Mouse (Mus musculus): ENCODE results near the gene Irak3. TPM values are rescaled to one million over a fixed set of nuclear protein-coding genes. Genes with fewer than 3 reads are reported as not detected.
"Not testable (repeated sequence)": the region's sequence is repeated elsewhere in the genome, so short reads cannot be mapped to it uniquely, and the experiment has no call there.

Irak3 gene
- total RNA-seq (2021): 1 to 10 TPM; 4.6 to 6.2 TPM
- long read RNA-seq, experiment 1, partial matches to known transcripts: 1 of 3 reads
- long read RNA-seq, experiment 1, other reads (novel, unspliced or antisense): 0 of 3 reads
- long read RNA-seq, experiment 2, transcript Irak3-201 (12 exons, 3,097 nt): major isoform, 5 of 5 reads
- long read RNA-seq, experiment 2, partial matches to known transcripts: 0 of 5 reads
- long read RNA-seq, experiment 2, other reads (novel, unspliced or antisense): 0 of 5 reads

DNA sequence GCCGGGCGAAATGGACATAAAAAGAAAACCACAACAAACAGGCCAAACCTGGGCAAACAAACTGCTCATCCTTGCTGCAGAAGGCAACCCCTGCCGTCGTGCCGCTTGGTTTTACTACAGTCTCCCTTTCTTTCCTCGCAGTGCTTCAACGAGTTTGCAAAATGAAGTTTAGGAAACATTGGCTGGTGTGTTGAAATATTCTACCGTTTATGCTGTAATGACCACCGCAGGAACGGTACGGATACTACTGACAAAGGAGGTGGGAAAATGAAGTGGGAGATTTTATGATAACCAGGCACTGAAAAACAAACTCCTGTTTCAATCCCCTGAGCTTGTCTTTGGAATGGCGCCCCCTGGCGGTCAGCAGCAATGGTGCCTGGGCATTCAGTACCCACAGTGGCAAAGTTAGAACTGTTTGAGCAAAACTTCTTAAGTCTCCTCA, at the start of gene Irak3:
TSS of gene Irak3 (minus strand) at position 170 of the 442 bp plus-strand sequence.
- DNase-seq (ENCODE audit: low spot score in 2 of 2): peak; percentile 84 to 89

DNA sequence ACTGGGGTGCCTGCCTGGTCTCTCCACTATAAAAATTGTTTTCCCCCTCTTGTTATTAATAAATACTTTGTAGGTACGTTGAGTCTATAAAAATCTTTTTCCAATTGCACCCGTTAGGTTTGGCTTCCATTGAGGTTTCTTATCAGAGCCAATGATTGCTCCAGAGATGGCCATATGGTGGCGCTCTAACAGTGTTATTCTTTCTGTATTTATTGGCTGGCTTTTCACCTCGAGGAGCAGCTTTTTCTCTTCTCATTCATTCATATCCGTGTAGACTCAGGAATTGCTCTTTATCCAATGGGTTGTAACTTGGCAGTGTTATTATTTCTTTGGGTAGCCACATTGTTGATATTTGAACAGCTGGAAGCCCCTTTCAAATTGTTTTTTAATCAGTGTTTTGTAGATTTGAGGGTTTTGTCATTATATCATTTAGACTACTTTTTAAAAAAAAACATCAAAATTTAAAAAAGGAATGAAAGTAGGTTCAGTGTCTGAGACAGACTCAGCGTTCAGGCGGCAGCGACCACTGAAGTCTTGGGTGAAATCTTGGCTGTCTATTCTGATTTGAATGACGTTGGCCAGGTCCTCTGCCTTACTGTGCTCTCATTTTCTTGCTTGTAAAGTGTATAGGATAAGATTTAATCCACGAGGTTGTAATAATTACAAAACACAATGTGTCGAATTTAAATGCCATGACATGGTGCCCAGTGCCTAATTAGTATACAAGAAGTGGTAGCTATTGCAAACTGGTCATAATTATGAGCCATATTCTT, 49.2 kb upstream of the Irak3 start:
- DNase-seq (ENCODE audit: low spot score in 2 of 2): no peak

DNA sequence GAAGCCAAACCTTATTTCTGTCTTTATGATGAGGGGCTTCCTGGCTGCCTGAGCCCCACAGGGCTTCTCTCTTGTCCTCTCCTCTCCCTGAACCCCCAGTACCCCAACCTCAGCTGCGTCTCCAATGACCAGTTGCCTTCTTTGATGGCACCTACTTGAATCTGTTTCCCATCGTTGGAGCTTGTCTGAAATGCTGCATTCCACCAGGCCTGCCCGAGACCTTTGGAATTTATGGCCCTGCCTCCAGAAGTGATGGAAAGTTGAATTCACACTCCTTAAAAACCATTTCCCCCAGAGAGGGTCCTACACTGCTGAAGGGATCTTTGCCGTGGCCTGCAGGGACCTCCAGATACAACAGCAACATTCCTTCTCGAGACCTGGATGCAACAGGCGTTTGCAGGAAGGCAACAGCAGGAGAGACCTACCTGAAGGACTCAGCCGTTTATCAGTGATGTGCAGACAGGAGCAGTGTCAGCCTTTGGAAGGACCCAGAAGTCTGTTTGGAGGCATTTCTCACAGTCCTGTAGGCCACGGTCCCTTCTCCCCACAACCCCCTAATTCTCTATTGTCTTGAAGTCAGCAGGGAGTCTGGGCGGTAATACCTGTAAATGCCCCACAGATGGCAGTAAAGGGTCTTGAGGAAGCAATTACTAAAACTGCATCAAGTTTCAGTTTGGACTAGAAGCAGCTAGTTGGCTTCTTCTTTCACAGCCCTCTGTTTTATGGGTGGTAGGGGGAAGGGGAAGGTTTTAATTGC, 45.2 kb upstream of the Irak3 start:
- no peak for DNase-seq (ENCODE audit: low spot score in 2 of 2)

DNA sequence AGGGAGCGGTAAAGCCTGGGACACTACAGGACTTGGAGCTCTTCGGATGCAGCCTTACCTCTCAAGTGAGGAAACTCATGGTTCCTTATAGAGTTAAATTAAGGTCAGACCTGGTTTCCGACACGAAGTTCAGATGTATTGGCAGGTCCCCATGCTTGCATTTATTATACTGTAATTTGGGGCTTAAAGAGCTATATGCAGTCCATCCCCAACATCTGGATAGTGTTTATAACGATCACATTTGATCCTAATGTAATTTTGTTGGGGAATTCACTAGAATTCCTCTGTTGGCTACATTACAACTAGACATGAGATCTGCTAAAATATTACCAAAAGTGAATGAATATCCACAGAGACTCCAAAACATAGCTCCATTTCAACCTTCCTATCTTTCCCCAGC, 43.8 kb upstream of the Irak3 start:
- DNase-seq (ENCODE audit: low spot score in 2 of 2): no peak

DNA sequence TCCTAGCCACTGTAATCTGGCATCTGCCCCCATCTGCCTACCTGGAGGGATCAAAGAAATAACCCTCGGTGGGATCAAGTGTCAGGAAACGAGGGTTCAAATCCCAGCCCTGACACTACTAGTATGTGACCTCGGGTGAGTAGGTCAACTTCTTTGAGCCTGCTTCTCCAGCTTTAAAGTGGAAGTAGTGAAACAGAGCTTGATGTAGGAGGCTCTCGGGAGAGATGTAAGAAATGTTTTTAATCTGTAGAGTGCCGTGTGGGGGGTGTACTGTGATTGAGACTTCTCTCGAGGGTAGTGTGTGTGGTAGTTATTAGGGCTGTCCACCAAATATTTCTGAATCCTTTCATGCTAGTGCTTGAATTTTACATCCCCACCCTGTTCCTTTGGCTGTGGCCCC, 40.5 kb upstream of the Irak3 start:
- DNase-seq (ENCODE audit: low spot score in 2 of 2): no peak

DNA sequence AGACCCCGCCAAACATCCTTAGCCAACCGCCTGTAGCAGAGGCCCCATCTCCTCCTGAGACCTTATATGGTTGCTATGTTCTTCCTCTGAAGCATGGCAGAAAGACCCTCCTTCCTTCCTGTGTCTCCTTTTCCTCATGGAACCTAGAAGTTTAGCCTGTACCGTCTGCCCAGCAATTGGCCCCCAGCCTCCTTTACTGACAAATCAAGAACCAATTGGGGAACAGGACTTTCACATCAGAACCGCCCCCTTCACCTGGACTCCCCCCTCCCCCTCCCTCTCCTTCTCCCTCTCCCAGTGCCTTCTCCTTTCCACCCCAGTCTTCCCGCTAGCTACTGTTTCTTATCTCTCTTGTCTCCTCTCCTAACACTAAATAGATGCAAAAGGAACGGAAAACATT, 37.5 kb upstream of the Irak3 start:
- no peak for DNase-seq (ENCODE audit: low spot score in 2 of 2)

DNA sequence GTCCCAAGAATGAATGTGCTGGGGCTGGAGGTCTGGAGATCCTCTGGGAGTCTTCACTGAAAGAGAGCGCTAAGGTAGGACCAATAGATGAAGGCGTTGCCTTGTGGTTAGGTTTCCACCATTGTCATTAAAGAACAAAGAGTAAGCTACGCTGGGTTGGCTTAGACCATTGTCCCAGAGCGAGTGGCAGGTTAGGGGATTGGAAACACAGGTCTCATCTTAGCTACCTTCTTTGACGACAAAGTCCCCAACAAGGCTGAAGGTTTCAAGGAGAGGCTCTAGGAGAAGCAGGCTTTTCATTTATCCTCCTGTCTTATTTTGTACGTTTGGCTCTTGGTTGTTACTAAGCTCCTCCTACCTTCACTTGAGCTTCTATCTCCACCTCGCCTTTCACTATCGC, 36.3 kb upstream of the Irak3 start:
- no peak for DNase-seq (ENCODE audit: low spot score in 2 of 2)

DNA sequence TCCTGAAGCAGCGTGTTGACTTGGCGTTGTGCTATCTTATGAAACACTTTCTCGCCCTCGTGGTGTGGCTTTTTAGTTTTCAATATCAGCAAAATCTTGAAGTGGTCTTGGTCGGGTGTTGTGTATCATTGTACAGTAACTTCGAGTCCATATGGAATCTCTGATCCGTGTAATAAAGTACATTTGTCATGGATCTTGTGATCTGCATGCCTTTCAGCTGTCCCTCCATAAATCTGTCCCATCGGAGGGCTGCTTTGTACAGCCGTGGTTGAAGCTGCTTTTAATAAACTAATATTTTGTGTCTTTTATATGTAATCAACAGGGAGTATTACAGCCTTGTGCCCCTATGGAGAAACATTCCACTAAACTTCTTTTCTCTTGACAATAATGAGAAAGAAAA, 34.9 kb upstream of the Irak3 start:
- no peak for DNase-seq (ENCODE audit: low spot score in 2 of 2)

DNA sequence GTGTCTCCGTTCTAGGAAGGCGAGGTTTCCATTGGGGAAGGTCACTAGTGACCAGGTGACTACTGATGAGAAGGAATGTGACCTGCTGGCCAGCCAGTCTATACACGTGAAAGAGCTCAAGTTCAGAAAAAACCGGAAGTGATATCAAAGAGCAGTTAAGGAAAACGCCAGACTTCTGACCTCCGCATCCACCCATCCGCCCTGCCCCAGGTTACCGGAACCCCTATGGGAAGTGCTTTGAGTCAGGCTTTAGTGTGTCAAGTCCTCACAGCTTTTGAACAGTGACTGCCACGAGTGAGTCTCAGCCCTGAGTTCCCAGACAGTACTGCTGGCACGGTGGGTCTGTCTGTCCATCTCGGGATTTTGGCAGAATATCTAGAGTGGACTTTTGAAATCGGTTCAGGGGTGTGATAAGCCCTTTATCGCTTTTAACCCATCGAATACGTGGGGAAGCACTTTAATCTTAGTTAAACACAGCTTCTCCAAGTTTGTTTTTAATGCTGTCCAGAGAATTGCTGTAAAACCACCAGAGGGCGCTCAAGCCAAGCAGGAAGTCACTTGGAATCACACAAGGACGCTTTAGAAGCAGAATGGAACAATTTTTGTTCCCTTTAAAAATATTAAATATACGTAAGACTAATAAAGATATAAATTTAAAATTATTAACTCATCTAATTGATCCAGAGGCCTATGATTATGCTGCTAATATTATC, 31.9 kb upstream of the Irak3 start:
- peak; percentile 46 to 69 for DNase-seq (ENCODE audit: low spot score in 2 of 2)

DNA sequence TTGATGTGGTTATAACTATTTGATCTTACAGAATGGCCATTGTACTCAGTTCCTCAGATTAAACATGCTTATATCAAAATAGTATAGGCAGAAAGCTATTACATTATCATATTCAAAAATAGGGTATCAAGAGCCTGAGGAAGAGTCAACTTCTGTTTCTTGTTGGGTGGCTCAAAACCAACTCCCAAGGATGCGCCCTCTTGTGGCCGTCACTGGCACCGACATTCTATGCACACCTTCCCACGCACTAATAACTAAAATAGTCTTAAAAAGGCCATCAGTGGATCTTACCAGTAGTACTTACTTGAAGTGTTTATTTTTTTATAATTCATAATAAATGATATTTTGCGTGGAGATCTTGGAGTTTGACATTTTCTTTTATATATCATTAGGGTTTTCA, 29.8 kb upstream of the Irak3 start:
- peak; percentile 47 to 62 for DNase-seq (ENCODE audit: low spot score in 2 of 2)

DNA sequence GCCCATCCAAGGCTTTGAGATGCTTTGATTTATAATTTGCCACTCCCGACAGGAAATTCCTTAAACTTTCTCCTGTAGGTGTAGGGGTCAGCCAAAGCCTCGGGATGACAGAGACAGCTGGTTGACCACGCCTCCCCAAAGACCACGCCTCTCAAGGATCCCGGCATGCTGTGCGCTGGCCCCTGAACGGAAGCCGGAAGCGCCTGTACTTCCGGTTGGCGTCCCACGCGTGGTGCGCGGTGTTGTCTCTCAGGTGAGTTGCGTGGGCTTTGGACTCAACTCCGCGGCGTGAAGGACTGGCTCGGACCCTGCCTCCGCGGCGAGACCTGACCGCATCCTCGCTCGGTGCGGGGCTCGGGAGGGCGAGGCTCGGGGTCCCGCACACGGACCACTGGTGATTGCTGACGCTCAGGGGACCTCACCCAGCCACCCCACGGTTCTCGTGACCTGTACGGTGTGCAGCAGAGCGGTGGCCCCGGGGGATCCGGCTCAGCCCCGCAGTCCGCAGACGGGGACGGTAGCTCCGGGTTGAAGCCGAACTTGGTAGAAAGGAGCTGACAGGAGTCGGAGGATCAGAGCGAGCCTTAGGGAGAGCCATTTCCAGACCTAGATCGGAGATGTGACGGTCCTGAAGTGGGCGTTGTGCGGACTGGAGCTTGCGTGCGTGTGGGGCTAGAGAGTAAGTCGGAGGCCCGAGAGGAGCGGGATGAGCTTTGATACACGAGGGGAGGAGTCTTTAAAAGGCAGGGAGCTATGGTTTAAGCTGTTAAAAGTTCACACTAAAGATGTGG, 25.1 kb upstream of the Irak3 start, which contains the start of gene Llph:
TSS of gene Llph (plus strand) at position 200 of the 791 bp plus-strand sequence.
- peak; percentile 68 to 87 for DNase-seq (ENCODE audit: low spot score in 2 of 2)

DNA sequence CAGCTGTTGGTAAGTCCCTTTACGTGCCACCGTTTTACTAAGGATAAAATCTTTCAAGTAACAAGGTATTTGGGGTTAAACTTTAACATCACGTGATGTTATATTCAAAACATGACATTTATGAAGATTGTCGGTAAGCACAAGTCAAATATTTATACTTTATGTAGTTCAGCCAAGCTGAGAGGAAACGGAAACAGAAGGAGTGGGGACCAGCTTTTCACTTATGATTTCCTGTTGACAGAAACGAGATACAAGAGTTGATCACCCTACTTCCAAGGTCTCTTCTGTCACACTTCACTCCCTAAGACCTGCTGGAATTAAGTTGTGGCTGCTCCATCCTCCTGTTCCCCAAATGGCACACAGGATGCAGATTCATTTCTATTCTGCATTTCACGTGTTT, 18.8 kb upstream of the Irak3 start:
- no peak for DNase-seq (ENCODE audit: low spot score in 2 of 2)

DNA sequence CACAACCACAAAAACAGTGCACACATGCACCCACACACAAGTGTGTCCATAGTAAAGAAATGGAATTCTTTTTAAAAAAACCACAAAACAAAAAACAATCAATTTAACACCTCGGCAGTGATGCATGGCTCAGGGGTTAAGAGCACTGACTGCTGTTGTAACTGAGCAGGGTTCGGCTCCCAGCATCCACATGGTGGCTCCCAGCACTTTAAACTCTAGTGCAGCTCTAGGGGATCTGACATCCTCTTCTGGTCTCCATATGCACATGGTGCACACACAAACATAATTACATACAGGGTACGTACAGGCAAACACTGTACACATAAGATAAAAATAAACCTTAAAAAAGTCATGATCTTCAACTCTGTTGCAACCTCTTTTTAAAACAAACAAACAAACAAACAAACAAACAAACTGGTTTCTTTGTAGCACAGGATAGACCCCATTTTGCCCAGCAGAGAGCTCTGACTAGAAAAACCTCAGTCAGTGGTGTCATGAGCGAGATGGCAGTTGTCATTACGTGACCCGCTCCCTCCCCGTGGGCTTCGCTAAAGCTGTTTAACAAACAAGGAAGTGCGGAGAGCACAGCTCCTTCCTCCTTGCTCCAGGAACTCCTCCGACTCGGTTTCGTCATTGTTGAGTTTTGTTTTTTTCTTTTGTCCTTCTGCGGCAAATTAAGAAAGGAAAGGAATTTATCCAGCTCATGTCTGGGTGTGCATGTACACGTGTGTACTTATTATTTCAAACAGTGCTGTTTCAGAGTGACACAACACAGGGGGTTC, 17.8 kb upstream of the Irak3 start:
- DNase-seq (ENCODE audit: low spot score in 2 of 2): no peak

DNA sequence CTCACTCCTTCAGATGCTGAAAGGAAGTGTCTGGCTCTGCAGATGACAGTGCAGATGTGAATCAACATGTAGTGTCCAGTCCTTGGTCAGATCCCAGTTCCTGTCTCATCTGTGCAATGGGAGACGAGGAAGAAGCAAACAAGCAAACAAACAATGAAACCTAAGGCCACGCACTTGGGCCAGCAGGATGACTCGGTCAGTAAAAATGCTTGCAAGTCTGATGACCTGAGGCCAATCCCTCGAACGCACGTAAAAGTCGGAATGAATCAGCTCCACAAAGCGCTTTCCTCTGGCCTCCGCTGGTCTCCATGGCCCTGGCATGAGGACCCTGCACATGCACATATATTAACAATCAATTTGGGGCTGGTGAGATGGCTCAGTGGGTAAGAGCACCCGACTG, 17.1 kb upstream of the Irak3 start:
- DNase-seq (ENCODE audit: low spot score in 2 of 2): no peak

DNA sequence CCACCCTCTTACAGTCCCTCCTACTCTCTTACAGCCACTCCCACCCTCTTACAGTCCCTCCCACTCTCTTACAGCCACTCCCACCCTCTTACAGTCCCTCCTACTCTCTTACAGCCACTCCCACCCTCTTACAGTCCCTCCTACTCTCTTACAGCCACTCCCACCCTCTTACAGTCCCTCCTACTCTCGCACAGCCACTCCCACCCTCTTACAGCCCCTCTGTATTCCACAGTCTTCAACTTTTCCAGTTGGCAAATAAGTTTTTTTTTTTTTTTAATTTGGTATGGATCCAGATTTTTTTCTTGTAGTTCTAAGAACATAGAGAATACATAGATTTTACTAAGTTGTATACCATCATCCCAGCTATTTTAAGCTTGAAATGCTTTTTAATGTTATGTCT, 15.2 kb upstream of the Irak3 start:
- not testable (repeated sequence) for DNase-seq (ENCODE audit: low spot score in 2 of 2)

DNA sequence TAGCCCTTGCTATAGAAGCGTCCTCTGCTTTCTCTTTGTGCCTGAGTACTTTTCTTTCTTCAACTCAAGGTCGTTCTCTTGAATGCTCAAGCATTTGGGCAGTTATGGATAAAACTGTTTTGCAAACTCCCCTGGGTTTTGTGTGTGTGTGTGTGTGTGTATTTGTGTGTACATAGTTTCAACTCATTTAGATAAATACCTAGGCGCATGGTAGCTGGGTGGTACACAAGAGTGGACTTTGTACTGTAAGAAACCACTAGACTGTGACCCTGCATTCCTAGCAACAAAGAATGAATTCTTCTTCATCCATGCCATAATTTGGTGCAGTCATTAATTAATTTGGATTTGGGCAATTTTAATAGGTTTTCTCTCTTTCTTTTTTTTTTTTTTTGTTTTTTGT, 8.2 kb upstream of the Irak3 start:
- DNase-seq (ENCODE audit: low spot score in 2 of 2): no peak

DNA sequence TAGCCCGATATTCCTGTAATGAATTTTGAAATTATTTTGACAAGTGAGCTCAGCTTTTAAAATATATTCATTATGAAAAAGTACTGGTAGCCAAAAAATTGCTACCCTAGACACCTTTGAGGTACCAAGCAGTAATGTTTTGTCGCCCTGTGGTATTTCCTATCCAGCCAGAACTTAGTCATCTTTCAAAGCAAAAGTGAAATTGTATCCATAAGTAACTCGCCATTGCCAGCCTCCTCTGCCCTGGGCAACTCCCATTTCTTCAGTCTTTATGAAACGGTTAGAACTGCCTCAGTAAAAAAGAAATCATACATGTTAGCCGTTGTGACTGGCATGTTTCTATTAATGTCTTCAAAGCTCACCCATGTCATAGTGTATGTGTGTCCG, 7.6 kb upstream of the Irak3 start:
- DNase-seq (ENCODE audit: low spot score in 2 of 2): no peak

DNA sequence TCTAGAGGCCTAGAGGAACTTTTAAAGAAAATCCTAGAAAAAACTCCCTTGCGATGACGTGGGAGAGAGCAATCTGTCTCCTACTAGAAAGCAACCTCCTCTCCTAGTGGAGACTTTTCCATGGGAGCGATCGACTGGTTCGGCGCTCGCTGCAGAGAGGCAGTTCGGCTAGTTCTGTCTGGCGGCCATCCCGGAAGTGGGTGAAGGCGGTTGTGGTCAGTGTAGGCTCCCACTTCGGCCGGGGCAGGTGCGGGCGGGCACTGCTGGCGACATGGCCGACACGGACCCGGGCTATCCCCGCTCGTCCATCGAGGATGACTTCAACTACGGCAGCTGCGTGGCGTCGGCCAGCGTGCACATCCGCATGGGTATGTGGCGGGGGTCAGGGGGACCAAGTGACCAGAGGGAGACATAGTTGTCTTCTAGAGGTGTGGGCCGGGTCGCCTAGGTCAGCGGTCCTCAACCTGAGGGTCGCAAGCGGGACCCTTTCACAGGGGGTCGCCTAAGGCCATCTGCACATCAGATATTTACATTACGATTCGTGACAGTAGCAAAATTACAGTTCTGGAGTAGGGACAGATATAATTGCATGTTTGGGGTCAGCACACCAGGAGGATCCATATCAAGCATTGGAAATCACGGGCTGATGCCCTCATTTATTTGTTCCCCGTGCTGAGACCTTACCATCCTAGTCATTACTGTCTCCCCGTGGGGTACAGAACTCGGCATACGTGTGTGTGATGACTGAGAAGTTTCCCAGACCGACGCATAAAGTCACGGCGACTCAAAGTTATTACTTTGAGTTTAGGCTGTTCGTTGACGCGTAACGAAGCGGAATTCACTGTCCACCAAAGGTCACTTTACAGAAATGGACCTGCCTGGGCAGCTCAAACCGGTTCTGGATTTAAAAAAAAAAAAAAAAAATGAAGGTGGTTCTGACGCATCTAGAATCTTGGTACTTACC, 6.9 kb upstream of the Irak3 start:
- DNase-seq (ENCODE audit: low spot score in 2 of 2): peak; percentile 78 to 90

DNA sequence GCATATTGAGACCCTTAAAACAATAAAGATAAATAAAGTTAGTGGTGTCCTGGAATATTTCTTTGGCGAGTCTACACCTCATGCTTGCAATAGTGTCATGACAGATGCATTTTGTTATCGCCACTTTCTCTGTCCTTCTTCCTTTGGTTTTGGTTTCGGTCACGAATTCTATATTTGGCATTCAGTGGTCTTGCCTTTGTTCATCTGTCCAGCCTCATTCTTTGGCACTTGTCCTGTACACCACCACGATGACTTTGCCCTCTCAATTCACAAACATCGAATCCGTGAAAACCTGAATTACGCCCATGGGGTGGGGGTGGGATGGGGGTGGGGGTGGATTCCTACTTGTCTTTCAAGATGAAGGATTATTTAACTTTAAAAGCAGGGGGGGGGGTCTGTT, 6.1 kb upstream of the Irak3 start:
- no peak for DNase-seq (ENCODE audit: low spot score in 2 of 2)

Data from gastrocnemius, postnatal 4 days (tissue).